Mouse (Mus musculus) midbrain, embryonic 13.5 days (tissue): Measurements from ENCODE around the gene Gm28635. TPM values are rescaled to one million over a fixed set of nuclear protein-coding genes. Genes with fewer than 3 reads are reported as not detected.

ENCODE experiments used
- ATAC-seq: fragments of 200-750 bp; cut with Nextera tagmentation; 2 replicates; pipeline ENCODE4 v1.8.0; 2017; ENCODE audit warnings: mild to moderate bottlenecking, moderate TSS enrichment, moderate library complexity
- H3K27ac ChIP-seq: fragments of 300-500 bp; sonication (generic); 2 replicates; pipeline ENCODE4 v1.5.1; 2015; ENCODE audit warnings: inconsistent platforms, mild to moderate bottlenecking, moderate library complexity
- H3K27me3 ChIP-seq: fragments of 300-500 bp; sonication (generic); 2 replicates; pipeline ENCODE4 v1.6.1; 2015; ENCODE audit warnings: mild to moderate bottlenecking, inconsistent platforms
- H3K36me3 ChIP-seq: fragments of 300-500 bp; sonication (generic); 2 replicates; pipeline ENCODE4 v1.6.1; 2015; ENCODE audit warnings: mild to moderate bottlenecking, inconsistent platforms
- H3K4me1 ChIP-seq: fragments of 300-500 bp; sonication (generic); replicated peaks from 2 replicates; pipeline ENCODE4 v1.6.1; 2015; ENCODE audit warnings: inconsistent platforms
- H3K4me2 ChIP-seq: fragments of 300-500 bp; sonication (generic); replicated peaks from 2 replicates; pipeline ENCODE4 v1.6.1; 2015; ENCODE audit warnings: moderate library complexity, mild to moderate bottlenecking, inconsistent platforms
- H3K4me3 ChIP-seq: fragments of 300-500 bp; sonication (generic); replicated peaks from 2 replicates; pipeline ENCODE4 v1.5.1; 2015; ENCODE audit warnings: mild to moderate bottlenecking, inconsistent platforms
- H3K9ac ChIP-seq: fragments of 300-500 bp; sonication (generic); replicated peaks from 2 replicates; pipeline ENCODE4 v1.6.1; 2015; ENCODE audit warnings: mild to moderate bottlenecking, inconsistent platforms
- H3K9me3 ChIP-seq: fragments of 300-500 bp; sonication (generic); 2 replicates; pipeline ENCODE4 v1.6.1; 2016; ENCODE audit warnings: mild to moderate bottlenecking, inconsistent platforms
- WGBS: fragments of 180-500 bp; shearing (Covaris S2); methylation state at CpG from one replicate; pipeline ENCODE4 v1.1.7; 2015; 5-methylcytosine and 5-hydroxymethylcytosine counted together
- polyA plus RNA-seq: library from polyadenylated mRNA; unstranded; fragments of >200 nt; fragmentation: Nextera tagmentation; extraction: Ambion mirVana; gene quantifications from 2 replicates; pipeline ENCODE4 v1.2.1, GENCODE M21; 2015

The Gm28635 gene
- not detected in 2 replicates for polyA plus RNA-seq

- peaks cover 29% of the 10 kb centered on the region for H3K4me1 ChIP-seq
- H3K4me2 ChIP-seq: peak within 1 kb of the TSS; percentile 72
- peak within 1 kb of the TSS; percentile 75 for H3K27ac ChIP-seq
- H3K9me3 ChIP-seq: no peaks in the 10 kb centered on the region
- ATAC-seq: peak; percentile 100
- H3K36me3 ChIP-seq: peaks cover 40% of the 10 kb centered on the region
- peak within 1 kb of the TSS; percentile 79 for H3K9ac ChIP-seq
- peak within 1 kb of the TSS; percentile 96 for H3K4me3 ChIP-seq
- under 1% methylated on average over 44 of the region's 44 CpGs for WGBS
- no peaks in the 10 kb centered on the region for H3K27me3 ChIP-seq
These were observed at the start of gene Gm28635, which contains the start of gene Med19 for GRCm38 (mm10) chr2:84677968-84678880. Gene Gm28635, minus strand, starts transcription at chr2:84678041. Gene Med19, plus strand, starts transcription at chr2:84678402.

- ATAC-seq: peak; percentile 97
- H3K9me3 ChIP-seq: no peaks in the 10 kb centered on the region
- peak within 1 kb of the TSS; percentile 76 for H3K4me2 ChIP-seq
- peaks cover 28% of the 10 kb centered on the region for H3K4me1 ChIP-seq
- H3K36me3 ChIP-seq: peaks cover 23% of the 10 kb centered on the region
- H3K27me3 ChIP-seq: no peaks in the 10 kb centered on the region
- H3K27ac ChIP-seq: peak within 1 kb of the TSS; percentile 80
- H3K9ac ChIP-seq: peak within 1 kb of the TSS; percentile 69
- under 1% methylated on average over 39 of the region's 39 CpGs for WGBS
- peak within 1 kb of the TSS; percentile 66 for H3K4me3 ChIP-seq
These were observed 49.5 kb upstream of the Gm28635 start, which contains the start of gene Clp1 for GRCm38 (mm10) chr2:84727172-84727858. Gene Clp1, minus strand, starts transcription at chr2:84727350.

GRCm38 (mm10) chr2:84726716-84727115 is 48.9 kb upstream of the Gm28635 start:
- H3K27ac ChIP-seq: no peak overlapping the region
- peak overlapping the region; percentile 69 for H3K9ac ChIP-seq
- peaks cover 27% of the 10 kb centered on the region for H3K36me3 ChIP-seq
- H3K4me1 ChIP-seq: peaks cover 28% of the 10 kb centered on the region
- H3K9me3 ChIP-seq: no peaks in the 10 kb centered on the region
- WGBS: 6% methylated on average over 9 of the region's 9 CpGs
- H3K4me3 ChIP-seq: peak overlapping the region; percentile 66
- H3K4me2 ChIP-seq: peak overlapping the region; percentile 76
- no peaks in the 10 kb centered on the region for H3K27me3 ChIP-seq
- peak; percentile 46 for ATAC-seq

- whole genome bisulfite sequencing: 96% methylated on average over 10 of the region's 10 CpGs
- Histone ChIP-seq H3K4me3 (peak overlapping the region; percentile 66), H3K27ac (no peak overlapping the region), H3K9ac (0 out of 2 replicates have a peak overlapping the region, but pooled peaks have one; percentile 69), H3K4me2 (peak overlapping the region; percentile 76), H3K4me1 (peaks cover 33% of the 10 kb centered on the region), H3K27me3 (no peaks in the 10 kb centered on the region), H3K9me3 (no peaks in the 10 kb centered on the region), H3K36me3 (peaks cover 36% of the 10 kb centered on the region)
- no peak for ATAC-seq
These were observed 47.9 kb upstream of the Gm28635 start for GRCm38 (mm10) chr2:84725770-84726169.

DNA sequence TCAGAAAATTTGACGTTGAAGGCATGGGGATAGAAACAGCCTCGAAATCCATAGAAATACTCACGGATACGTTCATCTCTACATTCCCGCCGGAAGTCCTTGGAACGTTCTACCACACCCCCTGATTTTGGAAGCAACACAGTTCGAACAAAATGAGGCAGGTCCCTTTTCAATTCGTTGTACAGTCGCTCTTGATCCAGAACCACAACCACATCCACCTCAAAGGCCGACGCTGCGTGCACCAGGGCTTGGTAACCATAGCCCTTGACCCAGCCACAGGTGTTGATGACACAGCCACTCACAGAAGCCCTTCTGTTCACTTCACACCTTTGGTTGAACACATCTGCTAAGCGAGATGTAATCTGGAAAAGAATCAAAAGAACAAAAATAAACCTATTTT is 46.0 kb upstream of the Gm28635 start:
- Histone ChIP-seq H3K4me2 (no peak overlapping the region), H3K4me3 (no peak overlapping the region), H3K27ac (no peak overlapping the region), H3K4me1 (peaks cover 33% of the 10 kb centered on the region), H3K9ac (no peak overlapping the region), H3K9me3 (no peaks in the 10 kb centered on the region), H3K36me3 (peaks cover 36% of the 10 kb centered on the region), H3K27me3 (no peaks in the 10 kb centered on the region)
- WGBS: 96% methylated on average over 14 of the region's 14 CpGs
- ATAC-seq: no peak

GRCm38 (mm10) chr2:84721182-84721581 is 43.3 kb upstream of the Gm28635 start:
- no peaks in the 10 kb centered on the region for H3K27me3 ChIP-seq
- H3K4me1 ChIP-seq: peaks cover 25% of the 10 kb centered on the region
- no peak overlapping the region for H3K9ac ChIP-seq
- no peak overlapping the region for H3K4me3 ChIP-seq
- no peak overlapping the region for H3K27ac ChIP-seq
- no peak overlapping the region for H3K4me2 ChIP-seq
- H3K36me3 ChIP-seq: peaks cover 36% of the 10 kb centered on the region
- ATAC-seq: no peak
- no peaks in the 10 kb centered on the region for H3K9me3 ChIP-seq
- WGBS: 83% methylated on average over 3 of the region's 3 CpGs

- ATAC-seq: no peak
- H3K4me2 ChIP-seq: no peak overlapping the region
These were observed 42.9 kb upstream of the Gm28635 start for GRCm38 (mm10) chr2:84720718-84721117.

GRCm38 (mm10) chr2:84717357-84717756 is 39.5 kb upstream of the Gm28635 start:
- 96% methylated on average over 4 of the region's 4 CpGs for WGBS
- H3K27ac ChIP-seq: no peak overlapping the region
- no peak overlapping the region for H3K4me3 ChIP-seq
- H3K36me3 ChIP-seq: peaks cover 13% of the 10 kb centered on the region
- H3K9ac ChIP-seq: no peak overlapping the region
- no peaks in the 10 kb centered on the region for H3K27me3 ChIP-seq
- peaks cover 27% of the 10 kb centered on the region for H3K4me1 ChIP-seq
- no peak overlapping the region for H3K4me2 ChIP-seq
- no peak for ATAC-seq
- no peaks in the 10 kb centered on the region for H3K9me3 ChIP-seq

More at GRCm38 (mm10) chr2:84720718-84721117, 42.9 kb upstream of the Gm28635 start:
- H3K4me1 ChIP-seq: peaks cover 21% of the 10 kb centered on the region
- H3K9ac ChIP-seq: no peak overlapping the region
- no peak overlapping the region for H3K27ac ChIP-seq
- 87% methylated on average over 2 of the region's 2 CpGs for WGBS
- H3K27me3 ChIP-seq: no peaks in the 10 kb centered on the region
- peaks cover 35% of the 10 kb centered on the region for H3K36me3 ChIP-seq
- no peaks in the 10 kb centered on the region for H3K9me3 ChIP-seq
- no peak overlapping the region for H3K4me3 ChIP-seq

DNA sequence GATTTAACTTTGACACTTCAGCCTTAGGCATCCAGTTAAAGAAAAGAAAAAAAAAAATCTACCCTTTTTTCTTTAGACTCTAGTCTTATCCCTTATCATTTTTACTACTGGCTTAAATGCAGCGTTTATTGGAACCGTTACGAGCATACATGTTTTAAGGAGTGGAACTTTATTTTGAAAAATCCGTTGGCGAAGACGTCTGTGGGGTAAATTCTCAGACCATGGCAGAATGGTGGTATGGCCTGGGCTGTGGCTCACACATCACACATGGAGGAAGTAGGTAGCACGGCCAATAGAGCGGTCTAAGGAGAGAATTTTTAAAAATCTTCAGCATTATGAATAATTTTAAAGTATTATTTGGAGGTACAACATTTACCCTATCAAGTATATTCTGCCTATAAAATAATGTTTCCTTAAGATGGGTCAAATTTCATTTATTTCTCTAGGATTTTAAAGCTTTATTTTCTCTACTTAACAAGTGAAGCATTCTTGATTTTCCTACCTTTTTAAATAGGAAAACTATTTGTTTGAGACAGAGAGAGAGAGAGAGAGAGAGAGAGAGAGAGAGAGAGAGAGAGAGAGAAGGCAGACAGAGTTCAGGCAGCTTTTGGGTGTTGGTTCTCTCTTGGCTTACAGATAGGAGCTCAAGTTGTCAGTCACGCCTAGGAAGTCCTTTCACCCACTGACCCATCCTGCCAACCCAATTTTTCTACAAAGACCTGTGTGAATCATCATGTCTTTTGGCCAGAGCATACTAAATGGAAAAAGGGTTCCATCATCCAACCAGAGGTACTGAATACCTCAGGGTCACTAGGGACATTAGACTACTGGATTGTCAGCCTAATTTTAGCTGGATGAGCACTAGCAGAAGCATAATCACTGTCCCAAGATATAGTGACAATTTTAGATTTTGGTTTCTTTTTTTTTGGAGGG is 38.8 kb upstream of the Gm28635 start:
- Histone ChIP-seq H3K27me3 (no peaks in the 10 kb centered on the region), H3K9me3 (no peaks in the 10 kb centered on the region), H3K9ac (peak overlapping the region; percentile 77), H3K4me2 (peak overlapping the region; percentile 74), H3K36me3 (peaks cover 8% of the 10 kb centered on the region), H3K4me3 (peak overlapping the region; percentile 96), H3K27ac (peak overlapping the region; percentile 97), H3K4me1 (peaks cover 31% of the 10 kb centered on the region)
- ATAC-seq: no peak
- 35% methylated on average over 9 of the region's 9 CpGs for WGBS

DNA sequence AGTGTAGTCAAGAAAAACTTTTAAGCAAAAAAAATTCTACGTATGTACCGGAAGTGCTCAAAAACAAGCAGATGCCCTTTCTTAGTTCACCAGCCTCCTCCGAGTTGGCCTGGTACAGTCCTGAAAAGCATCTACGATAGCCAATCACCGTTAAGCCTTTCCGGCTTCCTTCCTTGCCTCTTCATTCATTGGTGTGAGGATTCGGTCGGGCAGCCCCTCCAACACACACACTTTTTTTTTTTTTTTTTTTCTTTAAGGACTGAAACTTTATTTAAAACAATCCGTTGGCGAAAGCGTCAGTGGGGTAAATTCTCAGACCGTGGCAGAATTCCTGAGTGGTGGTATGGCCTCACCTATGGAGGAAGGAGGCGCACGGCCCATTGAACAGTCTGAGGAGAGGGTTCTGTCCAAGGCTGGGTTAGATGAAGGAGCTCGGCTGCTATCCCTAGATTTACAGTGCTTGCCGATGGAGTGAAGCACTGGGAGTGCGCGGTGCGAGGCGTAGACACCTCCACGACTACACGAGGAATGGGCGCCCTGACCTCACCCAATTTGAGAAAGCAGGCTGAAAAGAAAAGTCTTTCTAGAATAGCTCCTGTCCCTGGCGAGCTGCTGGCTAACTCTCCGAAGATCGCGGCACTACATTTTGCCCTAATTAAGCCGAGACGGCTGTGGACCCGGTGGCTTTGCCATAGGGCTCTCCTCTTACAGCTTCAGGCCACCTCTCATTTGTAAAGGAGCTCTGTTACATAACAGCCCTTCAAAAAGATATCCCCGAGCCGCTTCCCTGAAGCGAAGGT is 37.9 kb upstream of the Gm28635 start:
- H3K4me2 ChIP-seq: peak overlapping the region; percentile 74
- peak; percentile 96 for ATAC-seq
- under 1% methylated on average over 33 of the region's 33 CpGs for WGBS

More for the DNA sequence above, 37.9 kb upstream of the Gm28635 start:
- peak overlapping the region; percentile 97 for H3K9ac ChIP-seq
- peaks cover under 1% of the 10 kb centered on the region for H3K36me3 ChIP-seq
- peak overlapping the region; percentile 96 for H3K4me3 ChIP-seq
- H3K27me3 ChIP-seq: no peaks in the 10 kb centered on the region
- peak overlapping the region; percentile 97 for H3K27ac ChIP-seq
- H3K4me1 ChIP-seq: peaks cover 27% of the 10 kb centered on the region
- H3K9me3 ChIP-seq: no peaks in the 10 kb centered on the region
